Mouse (Mus musculus): Measurements from ENCODE around the gene Kcnq1.

GRCm38 (mm10) chr7:143285440-143285839, 179.3 kb downstream of the Kcnq1 start:
- TF ChIP-seq CTCF (IDR thresholded peaks at IDR 0.05; ENCODE audit: extremely low read depth, insufficient read depth, low read length) (no peak), POLR2A (IDR thresholded peaks at IDR 0.05; ENCODE audit: extremely low read depth, insufficient read depth, low read length) (no peak)
